Mouse (Mus musculus) kidney, postnatal 25 days (tissue): ENCODE results near the gene Pla2g4f.

Source experiments
- DNase-seq, 2 experiments: peaks; one replicate each; pipeline ENCODE4 v3.0.0; 2021; ENCODE audit warnings: mixed read lengths in 2 of 2

The Pla2g4f gene

DNA sequence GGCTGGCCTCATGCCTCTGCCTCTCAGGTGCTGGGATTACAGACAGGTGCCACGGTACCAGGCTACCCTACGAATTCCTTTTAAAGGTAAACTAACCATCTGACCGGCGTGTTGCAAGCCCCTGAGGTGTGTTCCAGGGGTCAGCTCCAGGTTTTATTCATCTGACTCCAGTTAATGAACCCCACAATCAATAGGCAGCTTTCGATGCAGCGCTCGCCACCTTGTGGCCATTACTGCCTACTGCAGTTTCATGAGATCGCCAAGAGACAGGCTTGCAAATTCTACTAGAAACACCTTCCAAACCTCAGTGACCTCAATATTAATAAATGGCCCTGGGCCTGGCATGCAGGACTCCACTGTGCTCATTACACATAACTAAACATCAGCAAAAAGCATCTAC, 34.0 kb downstream of the Pla2g4f start:
- DNase-seq = peak; percentile 41 to 67

DNA sequence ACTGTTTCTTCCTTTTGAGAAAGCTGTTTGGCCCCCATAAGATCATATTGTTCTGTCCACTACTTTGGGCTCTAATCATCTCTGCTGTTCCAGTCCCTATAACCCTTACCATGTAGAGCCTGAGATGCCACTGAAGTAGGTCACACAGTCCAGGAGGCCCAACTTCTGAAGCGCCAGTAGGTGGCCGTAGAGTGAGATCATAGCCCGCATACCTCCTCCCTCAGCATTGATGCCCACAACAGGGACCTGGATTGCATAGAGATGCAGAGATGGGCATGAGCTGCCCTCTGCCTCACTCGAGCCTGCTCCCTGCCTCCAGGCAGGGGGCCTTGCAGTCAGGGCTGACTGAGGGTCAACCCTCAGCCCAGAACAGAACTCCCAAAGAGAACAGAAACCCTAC, 37.0 kb downstream of the Pla2g4f start:
- DNase-seq = no peak

DNA sequence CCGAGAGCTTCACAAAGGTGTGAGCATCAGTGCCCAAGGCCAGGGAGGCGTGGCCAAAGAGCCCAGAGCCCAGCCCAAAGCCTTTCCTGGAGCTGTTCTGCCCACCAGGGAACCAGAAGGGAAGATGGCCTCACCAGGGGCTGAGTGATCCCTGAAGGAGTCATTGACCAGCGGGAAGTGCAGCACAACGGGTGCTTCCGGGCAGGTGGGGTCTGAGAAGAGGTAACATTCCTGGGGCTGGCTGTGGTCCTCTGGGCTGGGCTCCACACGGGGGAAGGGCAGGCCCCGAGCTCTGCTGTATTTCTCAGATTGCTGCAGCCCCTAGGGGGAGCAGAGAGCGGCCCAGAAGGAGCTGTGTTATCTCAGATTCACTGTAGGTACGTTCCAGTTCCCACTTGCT, 45.3 kb downstream of the Pla2g4f start:
- no peak for DNase-seq

DNA sequence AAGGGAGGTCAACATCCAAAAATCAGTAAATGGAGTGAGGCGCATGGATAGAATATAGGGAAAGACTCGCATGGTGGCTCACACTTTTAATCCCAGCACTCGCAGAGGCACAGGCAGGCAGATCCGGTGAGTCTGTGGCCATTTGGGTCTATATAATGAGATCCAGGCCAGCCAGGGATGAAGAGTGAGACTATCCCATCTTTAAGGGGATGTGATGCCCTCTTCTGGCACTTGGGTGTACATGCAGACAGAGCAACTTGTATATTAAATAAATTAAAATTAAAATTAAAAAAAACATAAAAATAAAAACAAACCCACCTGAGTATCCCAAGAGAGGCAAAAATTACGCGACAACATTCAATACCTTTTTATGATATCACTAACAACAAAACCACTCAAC, 48.4 kb downstream of the Pla2g4f start:
- no peak for DNase-seq

DNA sequence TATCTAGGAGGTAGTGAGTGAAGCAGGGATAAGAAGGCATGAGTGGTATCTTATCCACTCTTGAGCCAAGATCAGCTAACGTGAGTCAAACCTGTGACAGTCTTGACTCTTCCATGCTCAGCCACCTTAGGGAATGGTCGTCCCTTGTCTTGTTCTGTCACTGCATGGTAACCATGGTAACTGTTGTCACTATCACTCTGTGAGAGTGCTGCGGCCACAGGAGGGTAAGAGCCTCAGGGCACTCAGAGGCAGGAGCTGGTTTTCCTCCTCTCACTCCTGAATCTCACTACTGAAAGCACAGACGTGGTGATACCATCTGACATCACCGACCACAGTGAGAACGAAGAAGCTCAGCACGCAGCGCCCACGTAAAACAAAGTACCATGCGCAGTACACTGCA, 49.1 kb downstream of the Pla2g4f start:
- DNase-seq = no peak

DNA sequence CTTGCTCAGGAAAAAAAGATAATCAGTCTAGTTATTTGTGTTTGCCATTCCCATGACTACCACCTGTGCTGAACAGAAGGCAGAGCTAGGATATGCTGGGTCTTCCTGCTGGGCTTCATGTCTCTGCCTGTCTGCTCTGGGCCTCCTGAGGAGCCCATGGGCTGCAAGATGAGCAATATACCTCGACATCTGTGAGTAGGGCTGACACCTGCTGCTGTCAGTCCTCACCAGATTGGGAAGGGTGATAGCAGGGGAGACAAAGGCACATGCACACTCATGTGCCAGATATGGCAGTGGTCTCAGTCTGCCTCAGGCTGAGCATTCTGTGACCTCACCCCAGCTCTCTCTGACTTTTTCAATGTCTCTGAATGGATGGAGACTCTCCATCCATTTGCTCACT, 51.1 kb downstream of the Pla2g4f start:
- no peak for DNase-seq

DNA sequence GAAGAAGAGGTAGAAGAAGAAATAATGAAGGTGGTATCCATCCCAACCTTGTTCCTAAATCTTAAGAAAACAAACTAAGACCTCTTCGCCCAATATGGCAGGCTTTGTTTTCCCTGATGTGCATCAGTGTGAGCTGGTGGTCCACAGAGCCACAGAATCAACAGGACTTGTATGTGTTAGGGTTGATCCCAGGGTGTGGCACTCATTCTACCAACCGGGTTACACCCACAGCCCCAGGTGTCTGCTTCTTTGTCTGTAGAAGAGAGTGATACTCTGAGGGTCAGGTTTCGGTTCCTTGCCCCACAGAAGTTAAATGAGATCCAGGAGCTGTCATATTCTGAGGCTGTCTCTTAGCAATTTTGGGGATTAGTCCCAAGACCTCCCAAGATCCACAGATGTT, 52.6 kb downstream of the Pla2g4f start:
- no peak for DNase-seq

DNA sequence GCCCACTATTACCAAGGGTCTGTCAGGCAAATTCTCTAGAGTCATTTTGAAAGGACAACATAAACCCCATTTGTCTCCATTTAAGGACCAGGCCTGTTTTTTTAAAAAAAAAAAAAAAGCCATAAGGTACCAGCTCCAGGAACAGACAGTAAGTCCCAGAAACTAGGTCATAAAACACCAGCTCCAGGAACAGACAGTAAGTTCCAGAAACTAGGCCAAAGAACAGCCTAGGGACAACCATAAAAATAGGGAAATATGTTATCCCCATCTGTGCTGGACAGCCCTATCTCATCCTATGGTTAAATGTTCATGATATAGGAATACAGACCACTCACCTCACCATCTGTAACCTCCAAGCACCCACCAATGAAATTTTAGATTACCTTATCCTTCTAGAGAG, 57.7 kb downstream of the Pla2g4f start:
- DNase-seq = no peak

DNA sequence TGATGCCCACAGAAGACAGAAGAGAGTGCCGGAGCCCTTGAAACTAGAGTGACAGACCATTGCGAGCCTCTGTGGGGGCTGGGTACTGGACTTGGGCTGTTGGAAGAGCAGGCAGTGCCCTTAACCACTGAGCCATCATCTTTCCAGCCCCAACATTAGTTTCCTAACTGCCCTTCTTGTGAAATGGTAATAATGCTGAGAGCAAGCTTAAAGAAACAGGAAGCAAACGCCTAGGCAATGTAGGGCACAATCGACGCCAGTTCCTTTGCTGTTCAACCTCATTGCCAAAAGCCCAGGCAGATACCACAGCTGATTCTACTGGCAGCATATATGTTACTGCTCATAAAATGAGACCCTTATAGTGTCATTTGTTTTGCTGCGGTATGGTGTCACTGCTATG, 61.3 kb downstream of the Pla2g4f start:
- no peak for DNase-seq
